Mouse (Mus musculus) embryonic fibroblast, embryonic 13.5 days (primary cell): ENCODE results near the gene Cntnap2.

Source experiments
- CTCF ChIP-seq: IDR thresholded peaks from 2 replicates; pipeline ENCODE4 v1.5.1; 2011; ENCODE audit warnings: mild to moderate bottlenecking, control low read depth, low read length, moderate library complexity, borderline replicate concordance; ENCODE audit not compliant: insufficient read depth
- POLR2A ChIP-seq: IDR thresholded peaks from 2 replicates; pipeline ENCODE4 v1.6.1; 2011; ENCODE audit warnings: low read depth, mild to moderate bottlenecking, control low read depth, low read length, moderate library complexity

DNA sequence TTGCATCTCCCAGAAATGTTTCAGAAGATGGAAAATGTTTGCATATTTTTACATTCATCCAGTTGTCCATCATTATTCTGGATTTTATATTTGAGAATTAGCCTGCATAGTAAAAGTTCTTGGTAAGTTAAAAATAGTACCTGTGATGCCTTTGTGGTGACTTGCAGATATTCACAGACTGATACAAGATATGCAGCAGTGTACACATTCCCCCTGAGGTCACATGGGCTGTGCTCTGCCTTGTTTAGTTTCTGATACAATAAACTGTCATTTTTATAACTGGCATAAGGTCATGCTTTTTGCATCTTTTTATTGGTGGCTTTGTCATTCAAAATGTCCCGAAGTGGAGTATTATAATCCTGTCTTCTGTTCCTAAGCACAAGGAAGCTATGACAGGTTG lies 2148.9 kb downstream of the Cntnap2 start:
- TF ChIP-seq CTCF (no peak), POLR2A (no peak)
